Mouse (Mus musculus) MEL (cell line): ENCODE results near the gene Kremen2. TPM values are rescaled to one million over a fixed set of nuclear protein-coding genes. Genes with fewer than 3 reads are reported as not detected.
A peak's percentile ranks its signal among the peaks of the same experiment; 100 is the strongest.

ENCODE experiments used
- DNase-seq: peaks from one replicate; pipeline ENCODE4 v3.0.0; 2011; ENCODE audit warnings: low read depth, low spot score
- H3K27ac ChIP-seq: 2 replicates; pipeline ENCODE4 v1.5.1; 2012; ENCODE audit warnings: low read depth, mild to moderate bottlenecking, control low read depth, low read length, moderate library complexity; ENCODE audit not compliant: control insufficient read depth
- H3K27me3 ChIP-seq, 2 experiments: fragments of 150-350 bp in 1 of 2; sonication (generic) in 1 of 2; 2 replicates each; pipeline ENCODE4 v1.6.1; 2012; ENCODE audit warnings: low read length in 2 of 2, mild to moderate bottlenecking in 2 of 2, improper control_type of control experiment in 1 of 2, moderate library complexity in 1 of 2; ENCODE audit not compliant: insufficient read depth in 2 of 2, control insufficient read depth in 1 of 2
- H3K36me3 ChIP-seq, 2 experiments: 2 replicates each; pipeline ENCODE4 v1.6.1; 2012 to 2014; ENCODE audit warnings: low read length in 2 of 2, improper control_type of control experiment in 1 of 2, inconsistent platforms in 1 of 2, mild to moderate bottlenecking in 1 of 2; ENCODE audit not compliant: insufficient read depth in 2 of 2, control insufficient read depth in 1 of 2
- H3K4me1 ChIP-seq, 2 experiments: fragments of 150-350 bp in 1 of 2; sonication (generic) in 1 of 2; 2 replicates each; pipeline ENCODE4 v1.6.1; 2012; ENCODE audit warnings: low read length in 2 of 2, improper control_type of control experiment in 1 of 2, mild to moderate bottlenecking in 1 of 2; ENCODE audit not compliant: insufficient read depth in 2 of 2, control insufficient read depth in 1 of 2
- H3K4me3 ChIP-seq, 2 experiments: fragments of 150-350 bp in 1 of 2; sonication (generic) in 1 of 2; 2 replicates each; pipeline ENCODE4 v1.5.1; 2012; ENCODE audit warnings: low read depth in 2 of 2, low read length in 2 of 2, mild to moderate bottlenecking in 2 of 2, moderate library complexity in 2 of 2, control low read depth in 1 of 2, improper control_type of control experiment in 1 of 2; ENCODE audit not compliant: control insufficient read depth in 1 of 2, insufficient read depth in 1 of 2
- H3K79me2 ChIP-seq: 2 replicates; pipeline ENCODE4 v1.6.1; 2012; ENCODE audit warnings: mild to moderate bottlenecking, low read length, moderate library complexity; ENCODE audit not compliant: control insufficient read depth, poor library complexity, insufficient read depth
- H3K9ac ChIP-seq: 2 replicates; pipeline ENCODE4 v1.6.1; 2012; ENCODE audit warnings: low read depth, mild to moderate bottlenecking, control low read depth, low read length, moderate library complexity; ENCODE audit not compliant: control insufficient read depth, poor library complexity, severe bottlenecking
- H3K9me3 ChIP-seq: fragments of 150-350 bp; sonication (generic); replicated peaks from 2 replicates; pipeline ENCODE4 v1.6.1; 2012; ENCODE audit warnings: mild to moderate bottlenecking, low read length, improper control_type of control experiment, moderate library complexity; ENCODE audit not compliant: insufficient read depth
- CHD2 ChIP-seq: IDR thresholded peaks from 2 replicates; pipeline ENCODE4 v1.6.1; 2011; ENCODE audit warnings: low read length, improper control_type of control experiment
- E2F4 ChIP-seq: IDR thresholded peaks from 2 replicates; pipeline ENCODE4 v1.6.1; 2011; ENCODE audit warnings: low read depth, low read length, improper control_type of control experiment, borderline replicate concordance
- ELF1 ChIP-seq: IDR thresholded peaks from 2 replicates; pipeline ENCODE4 v1.6.1; 2014; ENCODE audit warnings: low read depth, mild to moderate bottlenecking, inconsistent platforms, low read length, improper control_type of control experiment, moderate library complexity
- GABPA ChIP-seq: IDR thresholded peaks from 2 replicates; pipeline ENCODE4 v1.6.1; 2012; ENCODE audit warnings: low read depth, mild to moderate bottlenecking, inconsistent platforms, low read length, improper control_type of control experiment, moderate library complexity
- JUND ChIP-seq: IDR thresholded peaks from 2 replicates; pipeline ENCODE4 v1.6.1; 2011; ENCODE audit warnings: low read depth, mild to moderate bottlenecking, improper control_type of control experiment, low read length
- MXI1 ChIP-seq: IDR thresholded peaks from 2 replicates; pipeline ENCODE4 v1.6.1; 2011; ENCODE audit warnings: mild to moderate bottlenecking, low read depth, low read length, improper control_type of control experiment
- MYC ChIP-seq: IDR thresholded peaks from 2 replicates; pipeline ENCODE4 v1.6.1; 2011; ENCODE audit warnings: low read depth, mild to moderate bottlenecking, low read length, improper control_type of control experiment, moderate library complexity
- POLR2A ChIP-seq, 2 experiments: IDR thresholded peaks; 2 replicates each; pipeline ENCODE4 v1.6.1; 2011 to 2012; ENCODE audit warnings: low read length in 2 of 2, mild to moderate bottlenecking in 2 of 2, control low read depth in 1 of 2, improper control_type of control experiment in 1 of 2, low read depth in 1 of 2, moderate library complexity in 1 of 2; ENCODE audit not compliant: control insufficient read depth in 1 of 2, insufficient read depth in 1 of 2, poor library complexity in 1 of 2
- POLR2AphosphoS5 ChIP-seq: IDR thresholded peaks from 2 replicates; pipeline ENCODE4 v1.6.1; 2012; ENCODE audit warnings: low read depth, borderline replicate concordance, mild to moderate bottlenecking, inconsistent platforms, low read length, moderate library complexity, mixed read lengths
- RAD21 ChIP-seq: IDR thresholded peaks from 2 replicates; pipeline ENCODE4 v1.6.1; 2011; ENCODE audit warnings: mild to moderate bottlenecking, low read depth, low read length, improper control_type of control experiment
- TAL1 ChIP-seq: IDR thresholded peaks from 2 replicates; pipeline ENCODE4 v1.6.1; 2012; ENCODE audit warnings: mild to moderate bottlenecking, inconsistent platforms, low read length, moderate library complexity, mixed read lengths
- TBP ChIP-seq: IDR thresholded peaks from 2 replicates; pipeline ENCODE4 v1.8.0; 2011; ENCODE audit warnings: low read depth, low read length, improper control_type of control experiment
- ZC3H11A ChIP-seq: IDR thresholded peaks from 2 replicates; pipeline ENCODE4 v1.6.1; 2012; ENCODE audit warnings: low read depth, mild to moderate bottlenecking, inconsistent platforms, low read length, improper control_type of control experiment
- ZKSCAN1 ChIP-seq: IDR thresholded peaks from 2 replicates; pipeline ENCODE4 v1.6.1; 2012; ENCODE audit warnings: low read depth, mild to moderate bottlenecking, inconsistent platforms, low read length, improper control_type of control experiment, moderate library complexity
- ZMIZ1 ChIP-seq: IDR thresholded peaks from 2 replicates; pipeline ENCODE4 v1.6.1; 2012; ENCODE audit warnings: low read depth, mild to moderate bottlenecking, inconsistent platforms, low read length, improper control_type of control experiment, moderate library complexity
- polyA plus RNA-seq, 2 experiments: library from polyadenylated mRNA; stranded (reverse) in 1 of 2; unstranded in 1 of 2; fragments of >175 nt in 1 of 2; fragments of >200 nt in 1 of 2; gene quantifications; 2 replicates each; pipeline versions ENCODE4 v1.2.1 to v1.2.4; 2012; ENCODE audit warnings: low replicate concordance in 2 of 2, low read depth in 1 of 2; ENCODE audit not compliant: insufficient read length in 2 of 2, insufficient read depth in 1 of 2, missing spikeins in 1 of 2
- total RNA-seq: library from RNA; depleted of rRNA; stranded (reverse); fragments of 300-350 nt; gene quantifications from 2 replicates; pipeline ENCODE4 v1.2.3, GENCODE M21; 2012

Kremen2 gene
- total and polyA plus RNA-seq, 3 experiments, result 0.11 TPM; not detected in 2

DNA sequence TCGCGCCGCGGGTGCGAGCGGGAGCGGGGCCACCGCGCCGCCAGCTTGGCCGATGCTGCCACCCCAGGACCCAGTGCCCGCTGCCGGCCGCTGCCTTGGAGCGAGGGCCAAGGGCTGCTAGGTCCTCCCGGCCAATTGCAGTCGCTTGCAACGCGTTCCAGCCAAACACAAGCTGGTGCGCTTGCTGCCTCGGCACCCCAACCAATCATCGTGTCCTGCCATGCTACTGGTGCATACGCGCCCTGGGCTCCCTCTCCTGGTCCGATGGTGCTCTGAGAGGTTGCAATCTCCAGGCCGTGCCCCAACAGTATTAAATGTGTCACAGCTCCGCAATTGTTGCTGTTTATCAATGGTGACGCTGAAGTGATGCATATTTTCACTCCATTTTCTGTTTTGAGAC, 45.6 kb downstream of the Kremen2 start (continued):
- no peak for TF ChIP-seq E2F4
- TF ChIP-seq JUND, result no peak

DNA sequence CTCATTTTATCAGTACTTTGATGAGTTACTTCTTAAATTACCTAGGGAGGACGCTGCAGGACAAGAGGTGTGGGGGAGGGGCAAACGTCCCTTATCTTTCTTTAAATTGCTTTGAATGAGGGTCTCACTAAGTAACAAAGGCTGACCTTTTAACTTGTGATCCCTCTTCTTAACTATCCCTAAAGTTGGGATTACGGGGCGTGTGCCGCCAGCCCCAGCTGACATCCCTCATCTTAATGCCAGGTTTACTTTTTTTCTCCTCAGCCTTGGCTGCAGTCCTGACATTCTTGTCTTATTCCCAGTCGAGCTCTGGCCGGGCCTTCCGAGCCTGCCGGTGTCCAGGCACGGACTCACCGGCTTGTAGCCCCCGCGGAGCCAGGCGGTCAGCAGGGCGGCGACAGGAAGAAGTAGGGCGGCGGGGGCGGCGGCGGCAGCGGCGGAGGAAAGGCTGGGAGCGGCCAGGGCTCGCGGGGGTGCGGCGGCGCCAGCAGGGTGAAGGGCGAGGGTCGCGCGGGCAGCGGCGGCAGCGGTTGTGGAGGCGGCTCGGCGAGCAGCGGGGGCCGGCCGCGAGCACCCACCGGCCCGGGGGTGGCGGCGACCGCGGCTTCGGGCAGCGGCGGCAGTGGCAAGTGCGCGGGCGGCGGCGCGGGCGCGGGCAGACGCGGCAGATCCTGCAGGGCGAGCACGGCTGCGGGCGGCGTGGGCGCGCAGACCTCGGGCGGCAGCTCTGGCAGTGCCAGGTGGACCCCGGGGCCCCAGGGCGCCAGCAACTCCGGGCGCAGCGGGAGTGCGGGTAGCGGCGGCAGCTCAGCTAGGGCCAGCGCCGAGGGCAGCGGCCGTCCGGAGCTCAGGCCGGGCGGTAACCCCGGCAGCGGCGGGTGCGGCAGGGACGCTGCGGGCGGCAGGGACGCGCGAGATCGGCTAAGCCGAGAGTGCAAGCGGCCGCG, 46.2 kb downstream of the Kremen2 start:
- DNase-seq, result peak; percentile 40
- Histone ChIP-seq H3K4me3 (peak overlapping the region; percentile 59 to 67), H3K9ac (peak overlapping the region; percentile 76), H3K36me3 (peaks cover 0 to 2% of the 10 kb centered on the region in 2 experiments; a peak in 1 of 4 replicates), H3K27me3 (peaks cover 0 to 2% of the 10 kb centered on the region in 2 experiments; a peak in 1 of 4 replicates), H3K79me2 (no peaks in the 10 kb centered on the region; the same call in 1 of the 2 replicates), H3K9me3 (no peaks in the 10 kb centered on the region), H3K27ac (no peak overlapping the region), H3K4me1 (no peaks in the 10 kb centered on the region)
- 0 out of 2 replicates have a peak, but pooled peaks have one; percentile 13 for TF ChIP-seq CHD2
- no peak for TF ChIP-seq ZMIZ1

DNA sequence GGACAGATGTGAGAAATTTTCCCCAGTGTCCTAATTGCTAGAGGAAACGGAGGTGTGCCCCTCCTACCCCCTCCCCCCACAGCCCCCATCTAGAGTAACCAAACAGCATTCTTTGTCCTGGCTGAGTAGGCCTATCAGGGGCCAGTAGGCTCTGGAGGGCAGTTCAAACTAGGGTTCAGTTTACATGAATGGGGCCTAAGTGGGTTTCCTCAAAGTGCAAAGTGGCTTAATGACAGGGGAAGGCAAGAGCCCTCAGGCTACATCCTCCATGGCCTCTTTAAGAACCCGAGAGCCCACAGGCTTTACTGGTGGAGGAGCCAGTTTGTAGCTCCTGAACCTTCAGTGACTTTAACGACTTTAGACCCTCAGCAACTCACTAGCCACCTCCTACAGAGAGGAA, 49.8 kb downstream of the Kremen2 start:
- no peak for DNase-seq
- no peak overlapping the region for H3K9ac ChIP-seq
- no peaks in the 10 kb centered on the region for H3K27me3 ChIP-seq
- no peak overlapping the region for H3K27ac ChIP-seq
- no peaks in the 10 kb centered on the region; the same call in 1 of the 2 replicates for H3K79me2 ChIP-seq
- no peak for TF ChIP-seq MYC
- no peak for TF ChIP-seq ELF1
- no peak for TF ChIP-seq POLR2A (IDR thresholded peaks at IDR 0.05; ENCODE audit: control insufficient read depth in 1 of 2, insufficient read depth in 1 of 2, low read depth in 1 of 2, low read length in 2 of 2, poor library complexity in 1 of 2)
- H3K4me1 ChIP-seq, result peaks cover 5 to 7% of the 10 kb centered on the region in 2 experiments; a peak in 3 of 4 replicates
- H3K9me3 ChIP-seq, result no peaks in the 10 kb centered on the region
- H3K36me3 ChIP-seq, result peaks cover 0 to 2% of the 10 kb centered on the region in 2 experiments; a peak in 2 of 4 replicates
- H3K4me3 ChIP-seq, result no peak overlapping the region

DNA sequence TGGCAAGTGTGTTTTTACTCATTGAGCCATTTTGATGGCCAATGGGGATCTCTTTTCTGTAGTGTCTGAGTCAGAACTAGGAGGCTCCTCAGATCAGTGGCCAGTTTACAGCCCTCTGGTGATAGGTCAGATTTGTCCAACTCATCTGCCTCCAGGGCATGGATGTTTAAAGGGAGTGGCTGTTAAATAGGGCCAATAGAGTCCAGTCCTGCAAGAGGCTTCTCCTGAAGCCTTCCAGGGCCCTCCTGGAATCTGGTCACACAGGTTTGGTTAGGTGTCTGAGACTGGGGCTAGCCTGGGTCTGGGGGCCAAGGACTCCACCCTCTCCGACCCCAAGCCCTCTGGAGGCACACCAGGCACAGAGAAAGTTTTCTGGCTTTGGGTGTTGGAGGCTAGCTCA, 51.1 kb downstream of the Kremen2 start:
- H3K9ac ChIP-seq, result no peak overlapping the region
- no peak overlapping the region for H3K4me3 ChIP-seq
- H3K27ac ChIP-seq, result no peak overlapping the region
- H3K79me2 ChIP-seq, result no peaks in the 10 kb centered on the region; the same call in 1 of the 2 replicates
- DNase-seq, result no peak
- H3K27me3 ChIP-seq, result no peaks in the 10 kb centered on the region
- TF ChIP-seq E2F4 (no peak), TBP (no peak), TAL1 (no peak), MXI1 (no peak), ZC3H11A (no peak), RAD21 (no peak), ZKSCAN1 (no peak), POLR2AphosphoS5 (no peak), GABPA (no peak)
- TF ChIP-seq, all 39 proteins: peak for 0
- Histone ChIP-seq H3K4me1 (peaks cover 5 to 7% of the 10 kb centered on the region in 2 experiments; a peak in 3 of 4 replicates), H3K9me3 (no peaks in the 10 kb centered on the region), H3K36me3 (peaks cover 0 to 2% of the 10 kb centered on the region in 2 experiments; a peak in 2 of 4 replicates)
